Mouse (Mus musculus): ENCODE data around the gene Col17a1. TPM values are rescaled to one million over a fixed set of nuclear protein-coding genes. Genes with fewer than 3 reads are reported as not detected.
A peak's percentile ranks its signal among the peaks of the same experiment; 100 is the strongest.

Col17a1 gene
- total and polyA plus RNA-seq, 3 experiments, result 0.04 TPM; not detected in 2

DNA sequence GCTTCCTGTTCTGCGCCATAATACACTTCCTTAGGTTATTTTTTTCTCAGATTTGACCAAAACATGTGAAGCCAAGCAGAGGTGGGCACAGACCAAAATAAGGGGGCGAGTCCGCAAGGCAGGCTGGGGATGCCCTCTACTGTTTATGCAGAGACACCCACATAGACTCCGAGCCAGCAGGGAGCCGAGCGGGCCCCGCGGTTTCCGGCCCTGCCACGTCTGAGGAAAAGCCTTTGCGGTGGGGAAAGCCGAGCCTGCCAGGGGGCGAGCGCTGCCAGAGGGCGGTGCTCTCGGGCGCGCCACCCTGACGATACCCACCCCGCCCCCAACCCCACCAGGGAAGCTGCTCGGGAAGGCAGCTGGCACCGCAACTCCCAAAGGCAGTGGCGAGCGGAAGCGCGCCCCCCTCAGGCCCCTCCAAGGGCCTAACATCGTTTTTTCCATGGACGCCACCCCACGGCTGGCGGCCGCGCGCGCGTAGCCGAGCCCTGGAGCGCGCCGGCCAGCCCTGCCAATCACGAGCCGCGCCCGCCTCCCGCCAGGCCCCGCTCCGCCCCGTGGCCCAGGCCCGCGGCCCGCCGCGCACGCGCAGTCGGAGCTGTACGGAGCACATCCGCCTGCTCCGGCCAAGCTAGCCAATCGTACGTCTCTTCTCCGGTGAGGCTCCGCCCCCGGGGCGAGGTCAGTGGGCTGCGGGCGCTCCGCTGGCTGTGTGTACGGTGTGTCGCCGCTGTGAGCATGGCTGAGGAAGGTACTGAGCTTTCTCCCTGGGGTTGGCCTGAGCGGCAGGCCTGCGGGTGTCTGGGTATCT lies 39.4 kb upstream of the Col17a1 start, which contains the start of gene Sfr1:
Sfr1 (plus strand) TSS at position 612 of the 811 bp plus-strand sequence.
- Histone ChIP-seq H3K4me1 (ENCODE audit: control insufficient read depth in 1 of 2, insufficient read depth in 2 of 2, low read length in 2 of 2) (peaks cover 2 to 3% of the 10 kb centered on the region in 2 experiments; a peak in 2 of 4 replicates), H3K36me3 (ENCODE audit: control insufficient read depth in 1 of 2, insufficient read depth in 2 of 2, low read length in 2 of 2) (peaks cover 18 to 19% of the 10 kb centered on the region in 2 experiments), H3K27ac (ENCODE audit: control insufficient read depth, low read depth, low read length) (peak within 1 kb of the TSS; percentile 87), H3K9me3 (replicated peaks; ENCODE audit: insufficient read depth, low read length) (no peaks in the 10 kb centered on the region), H3K4me3 (ENCODE audit: control insufficient read depth in 1 of 2, insufficient read depth in 1 of 2, low read depth in 2 of 2, low read length in 2 of 2) (peak within 1 kb of the TSS; percentile 69 to 94), H3K79me2 (ENCODE audit: control insufficient read depth, insufficient read depth, low read length, poor library complexity) (peaks cover 3% of the 10 kb centered on the region), H3K27me3 (ENCODE audit: control insufficient read depth in 1 of 2, insufficient read depth in 2 of 2, low read length in 2 of 2) (no peaks in the 10 kb centered on the region), H3K9ac (ENCODE audit: control insufficient read depth, low read depth, low read length, poor library complexity, severe bottlenecking) (peak within 1 kb of the TSS; percentile 88)
- peak; percentile 98 for DNase-seq (ENCODE audit: low read depth, low spot score)
- TF ChIP-seq GATA1 (IDR thresholded peaks at IDR 0.05; ENCODE audit: low read depth, low read length), result no peak
- no peak for TF ChIP-seq MYB (IDR thresholded peaks at IDR 0.05; ENCODE audit: low read depth, low read length)
- TF ChIP-seq ZMIZ1 (IDR thresholded peaks at IDR 0.05; ENCODE audit: low read depth, low read length), result peak; percentile 78; the same call in 1 of the 2 replicates
- peak; percentile 84 for TF ChIP-seq NRF1 (IDR thresholded peaks at IDR 0.05; ENCODE audit: insufficient read depth, low read depth, low read length, poor library complexity, severe bottlenecking)
- TF ChIP-seq CTCF (IDR thresholded peaks at IDR 0.05 in 2 of 3, conservative IDR thresholded peaks at IDR 0.05 in 1 of 3; ENCODE audit: control insufficient read depth in 1 of 3, insufficient read depth in 1 of 3, low read depth in 2 of 3, low read length in 3 of 3, poor library complexity in 1 of 3, severe bottlenecking in 1 of 3), result peak in 2 of 3 experiments; percentile 70 to 82; a peak in 5 of 6 replicates
- peak; percentile 89; the same call in 1 of the 2 replicates for TF ChIP-seq POLR2AphosphoS2 (IDR thresholded peaks at IDR 0.05; ENCODE audit: low read length)
- TF ChIP-seq ELF1 (IDR thresholded peaks at IDR 0.05; ENCODE audit: low read depth, low read length), result peak; percentile 34
- TF ChIP-seq TBP (IDR thresholded peaks at IDR 0.05; ENCODE audit: low read depth, low read length), result peak; percentile 53; the same call in 1 of the 2 replicates
- TF ChIP-seq SMC3 (IDR thresholded peaks at IDR 0.05; ENCODE audit: low read depth, low read length), result peak; percentile 43
- TF ChIP-seq NELFE (IDR thresholded peaks at IDR 0.05; ENCODE audit: low read depth, low read length), result peak; percentile 98
- TF ChIP-seq RCOR1 (IDR thresholded peaks at IDR 0.05; ENCODE audit: low read depth, low read length), result no peak; the same call in 1 of the 2 replicates
- peak; percentile 69 for TF ChIP-seq HCFC1 (IDR thresholded peaks at IDR 0.05; ENCODE audit: low read depth, low read length)
- TF ChIP-seq EP300 (IDR thresholded peaks at IDR 0.05; ENCODE audit: low read depth in 1 of 2, low read length in 2 of 2), result no peak
- TF ChIP-seq MXI1 (IDR thresholded peaks at IDR 0.05; ENCODE audit: low read depth, low read length), result peak; percentile 48; the same call in 1 of the 2 replicates
- peak; percentile 29; the same call in 1 of the 2 replicates for TF ChIP-seq SIN3A (IDR thresholded peaks at IDR 0.05; ENCODE audit: low read length)
- TF ChIP-seq MYC (IDR thresholded peaks at IDR 0.05; ENCODE audit: low read depth, low read length), result no peak
- peak; percentile 45; the same call in 1 of the 2 replicates for TF ChIP-seq MAZ (IDR thresholded peaks at IDR 0.05; ENCODE audit: low read depth, low read length)
- peak; percentile 39; the same call in 1 of the 2 replicates for TF ChIP-seq USF1 (IDR thresholded peaks at IDR 0.05; ENCODE audit: low read depth, low read length)
- TF ChIP-seq POLR2A (IDR thresholded peaks at IDR 0.05; ENCODE audit: control insufficient read depth in 1 of 2, insufficient read depth in 1 of 2, low read depth in 1 of 2, low read length in 2 of 2, poor library complexity in 1 of 2), result peak; percentile 71 to 86
- 0 out of 2 replicates have a peak, but pooled peaks have one; percentile 14 for TF ChIP-seq ZC3H11A (IDR thresholded peaks at IDR 0.05; ENCODE audit: low read depth, low read length)

Measured in MEL (cell line).